Mouse (Mus musculus) hindbrain, embryonic 12.5 days (tissue): ENCODE measurements around the gene Zfp3. TPM values are rescaled to one million over a fixed set of nuclear protein-coding genes. Genes with fewer than 3 reads are reported as not detected.

Experiments
- ATAC-seq: fragments of 200-750 bp; cut with Nextera tagmentation; 2 replicates; pipeline ENCODE4 v1.8.0; 2017; ENCODE audit warnings: moderate TSS enrichment; ENCODE audit not compliant: low FRiP score
- H3K27ac ChIP-seq: fragments of 300-500 bp; sonication (generic); 2 replicates; pipeline ENCODE4 v1.5.1; 2016; ENCODE audit warnings: mild to moderate bottlenecking
- H3K27me3 ChIP-seq: fragments of 300-500 bp; sonication (generic); 2 replicates; pipeline ENCODE4 v1.6.1; 2016; ENCODE audit warnings: mild to moderate bottlenecking
- H3K36me3 ChIP-seq: fragments of 300-500 bp; sonication (generic); 2 replicates; pipeline ENCODE4 v1.6.1; 2016; ENCODE audit warnings: mild to moderate bottlenecking
- H3K4me1 ChIP-seq: fragments of 300-500 bp; sonication (generic); 2 replicates; pipeline ENCODE4 v1.6.1; 2016
- H3K4me2 ChIP-seq: fragments of 300-500 bp; sonication (generic); replicated peaks from 2 replicates; pipeline ENCODE4 v1.6.1; 2016; ENCODE audit warnings: mild to moderate bottlenecking
- H3K4me3 ChIP-seq: fragments of 300-500 bp; sonication (generic); 2 replicates; pipeline ENCODE4 v1.5.1; 2016; ENCODE audit warnings: mild to moderate bottlenecking
- H3K9ac ChIP-seq: fragments of 300-500 bp; sonication (generic); 2 replicates; pipeline ENCODE4 v1.6.1; 2016; ENCODE audit warnings: mild to moderate bottlenecking, moderate library complexity
- H3K9me3 ChIP-seq: fragments of 300-500 bp; sonication (generic); replicated peaks from 2 replicates; pipeline ENCODE4 v1.6.1; 2016; ENCODE audit warnings: mild to moderate bottlenecking
- WGBS: fragments of 180-500 bp; shearing (Covaris S2); methylation state at CpG from one replicate; pipeline ENCODE4 v1.1.7; 2016; 5-methylcytosine and 5-hydroxymethylcytosine counted together
- microRNA-seq: library from miRNA; unstranded; fragments of <30 nt; microRNA quantifications from one replicate; pipeline ENCODE4, GENCODE M21; 2017
- polyA plus RNA-seq: library from polyadenylated mRNA; unstranded; fragments of >200 nt; fragmentation: Nextera tagmentation; extraction: Ambion mirVana; gene quantifications from 2 replicates; pipeline ENCODE4 v1.2.1, GENCODE M21; 2016

Gene Zfp3
- polyA plus RNA-seq, 1 experiment from 2014 or later, result 11.1 TPM

DNA sequence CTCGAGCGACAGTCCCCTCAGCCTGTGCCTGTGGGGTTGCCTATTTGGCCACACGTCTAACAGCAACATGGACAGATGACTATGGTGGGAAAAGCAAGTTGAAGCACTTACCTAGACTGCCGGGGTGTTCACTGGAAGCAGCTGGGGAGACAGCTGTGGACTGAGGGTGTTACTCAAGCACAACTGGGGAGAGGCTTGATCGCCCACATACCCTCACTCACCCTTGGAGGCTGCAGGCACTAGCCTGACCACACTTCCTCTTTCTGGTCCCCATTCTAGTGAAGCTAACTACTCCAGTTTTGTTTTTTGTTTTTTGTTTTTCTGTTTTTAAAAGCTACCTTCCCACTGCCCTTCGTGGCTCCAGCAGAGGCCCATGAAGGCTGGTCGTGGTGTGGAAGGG lies 48.4 kb downstream of the Zfp3 start, which contains the start of gene Scimp:
Gene Scimp (minus strand): TSS at position 222 of the 400 bp plus-strand sequence.
- Histone ChIP-seq H3K9ac (no peak within 1 kb of the TSS), H3K4me3 (no peak within 1 kb of the TSS), H3K27ac (no peak within 1 kb of the TSS), H3K4me2 (no peak within 1 kb of the TSS), H3K4me1 (peaks cover 3% of the 10 kb centered on the region), H3K36me3 (no peaks in the 10 kb centered on the region), H3K9me3 (no peaks in the 10 kb centered on the region), H3K27me3 (no peaks in the 10 kb centered on the region)
- 86% methylated on average over 7 of the region's 7 CpGs for WGBS
- ATAC-seq, result no peak

- Histone ChIP-seq H3K9me3 (no peaks in the 10 kb centered on the region), H3K27me3 (no peaks in the 10 kb centered on the region), H3K4me2 (no peak overlapping the region), H3K36me3 (no peaks in the 10 kb centered on the region), H3K27ac (no peak overlapping the region), H3K4me3 (no peak overlapping the region), H3K4me1 (no peaks in the 10 kb centered on the region), H3K9ac (no peak overlapping the region)
- WGBS, result 86% methylated on average over 8 of the region's 8 CpGs
- no peak for ATAC-seq
Measured at GRCm38 (mm10) chr11:70815071-70815470, 51.1 kb downstream of the Zfp3 start.

DNA sequence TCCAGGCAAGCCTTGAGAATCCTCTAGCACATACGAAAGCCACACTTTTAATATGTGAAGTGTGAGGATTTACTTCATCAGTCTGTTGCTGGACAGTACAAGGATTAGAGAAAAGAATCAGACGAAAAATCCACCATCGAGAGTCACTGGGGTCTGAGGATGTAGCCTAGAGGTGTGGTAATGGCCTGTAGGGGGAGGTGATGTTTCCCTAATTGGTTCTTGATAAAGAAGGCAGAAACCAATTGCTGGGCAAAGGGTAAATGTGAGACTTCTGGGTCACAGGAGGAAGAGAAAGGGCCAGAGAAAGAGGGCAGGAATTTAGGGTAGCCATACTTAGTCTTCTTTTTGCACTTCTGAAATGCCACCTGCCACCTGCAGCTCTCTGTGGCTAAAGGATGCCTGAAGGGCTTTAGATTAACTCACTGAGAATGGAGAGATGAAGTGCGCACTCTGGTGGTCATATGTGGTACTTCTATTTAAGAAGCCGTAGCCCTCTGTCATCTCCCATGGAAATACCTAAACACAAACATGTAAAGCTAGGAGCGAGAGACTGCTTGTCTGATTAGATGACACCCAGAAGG lies 51.6 kb downstream of the Zfp3 start:
- H3K9me3 ChIP-seq, result no peaks in the 10 kb centered on the region
- H3K27me3 ChIP-seq, result no peaks in the 10 kb centered on the region
- H3K4me1 ChIP-seq, result no peaks in the 10 kb centered on the region
- ATAC-seq, result no peak
- H3K36me3 ChIP-seq, result no peaks in the 10 kb centered on the region
- no peak overlapping the region for H3K4me3 ChIP-seq
- no peak overlapping the region for H3K9ac ChIP-seq
- 33% methylated on average over 6 of the region's 6 CpGs for WGBS
- no peak overlapping the region for H3K4me2 ChIP-seq
- H3K27ac ChIP-seq, result no peak overlapping the region

- H3K4me3 ChIP-seq, result no peak overlapping the region
- no peaks in the 10 kb centered on the region for H3K27me3 ChIP-seq
- no peaks in the 10 kb centered on the region for H3K36me3 ChIP-seq
- no peak overlapping the region for H3K4me2 ChIP-seq
- H3K9me3 ChIP-seq, result no peaks in the 10 kb centered on the region
- no peak overlapping the region for H3K27ac ChIP-seq
- WGBS, result 73% methylated on average over 4 of the region's 4 CpGs
- H3K9ac ChIP-seq, result no peak overlapping the region
- no peak for ATAC-seq
- no peaks in the 10 kb centered on the region; the same call in 1 of the 2 replicates for H3K4me1 ChIP-seq
Measured at GRCm38 (mm10) chr11:70816770-70817169, 52.8 kb downstream of the Zfp3 start.

DNA sequence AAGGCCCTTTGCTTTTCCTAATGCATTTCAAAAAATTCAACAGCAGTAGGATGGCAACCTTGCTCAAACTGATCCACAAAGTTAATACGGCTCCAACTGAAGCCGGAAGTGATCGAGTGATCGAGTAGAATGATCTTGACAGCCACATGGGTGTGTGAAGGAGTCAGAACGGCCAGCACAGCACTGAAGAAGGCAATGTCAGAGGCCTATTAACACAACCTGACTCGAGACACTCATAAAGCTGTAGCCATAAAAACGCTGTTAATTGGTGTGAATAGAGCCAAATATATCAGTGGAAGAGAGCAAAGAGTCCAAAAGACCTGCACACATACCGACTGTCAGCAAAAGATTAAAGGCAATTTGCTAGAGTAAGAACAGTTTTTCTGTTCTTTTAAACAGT lies 56.1 kb downstream of the Zfp3 start:
- no peak for ATAC-seq
- H3K4me3 ChIP-seq, result no peak overlapping the region
- H3K9ac ChIP-seq, result no peak overlapping the region
- H3K4me1 ChIP-seq, result peaks cover 6% of the 10 kb centered on the region
- H3K27me3 ChIP-seq, result no peaks in the 10 kb centered on the region
- H3K9me3 ChIP-seq, result no peaks in the 10 kb centered on the region
- no peaks in the 10 kb centered on the region for H3K36me3 ChIP-seq
- 89% methylated on average over 8 of the region's 8 CpGs for WGBS
- H3K4me2 ChIP-seq, result no peak overlapping the region
- no peak overlapping the region for H3K27ac ChIP-seq

- no peak; the same call in 1 of the 2 replicates for ATAC-seq
- 56% methylated on average over 17 of the region's 17 CpGs for WGBS
- Histone ChIP-seq H3K27me3 (no peaks in the 10 kb centered on the region), H3K4me1 (peaks cover 6% of the 10 kb centered on the region), H3K4me2 (no peak overlapping the region), H3K27ac (0 out of 2 replicates have a peak overlapping the region, but pooled peaks have one; percentile 37), H3K4me3 (no peak overlapping the region), H3K9me3 (no peaks in the 10 kb centered on the region), H3K36me3 (no peaks in the 10 kb centered on the region), H3K9ac (no peak overlapping the region)
Measured at GRCm38 (mm10) chr11:70821728-70822591, 58.0 kb downstream of the Zfp3 start.

Small RNA genes within 50 kb of the gene (microRNA-seq; reads per million reads assigned to microRNA genes)
- not detected for gene Gm22760

Other genes with a start within 250 kb of the Zfp3 start
- gene Vmo1, start 249.6 kb upstream of the Zfp3 start, polyA plus RNA-seq, result 0.34 TPM in 1 of 2 replicates, not detected in the other
- gene Gltpd2, start 245.0 kb upstream of the Zfp3 start, polyA plus RNA-seq, result 0.36 TPM in 1 of 2 replicates, not detected in the other
- gene Psmb6, start 238.8 kb upstream of the Zfp3 start, polyA plus RNA-seq, result 679 and 744 TPM in 2 replicates
- gene Gm40193, start 231.3 kb upstream of the Zfp3 start, polyA plus RNA-seq, result not detected in 2 replicates
- gene Pld2, start 224.1 kb upstream of the Zfp3 start, polyA plus RNA-seq, result 7.2 and 7.8 TPM in 2 replicates
- gene Mink1, start 201.3 kb upstream of the Zfp3 start, polyA plus RNA-seq, result 17.3 and 19.1 TPM in 2 replicates
- gene 4930544D05Rik, start 148.4 kb upstream of the Zfp3 start, polyA plus RNA-seq, result not detected in 2 replicates
- gene Chrne, start 145.0 kb upstream of the Zfp3 start, polyA plus RNA-seq, result not detected in 2 replicates
- 0.10 and 0.38 TPM in 2 replicates for gene Gp1ba, start 125.1 kb upstream of the Zfp3 start, polyA plus RNA-seq
- 96.0 and 102 TPM in 2 replicates for gene Rnf167, start 117.0 kb upstream of the Zfp3 start, polyA plus RNA-seq
- 145 and 148 TPM in 2 replicates for gene Slc25a11, start 116.7 kb upstream of the Zfp3 start, polyA plus RNA-seq
- gene Pfn1, start 109.6 kb upstream of the Zfp3 start, polyA plus RNA-seq, result 1,190 and 1,267 TPM in 2 replicates
- gene Eno3, start 107.0 kb upstream of the Zfp3 start, polyA plus RNA-seq, result 14.9 and 18.5 TPM in 2 replicates
- gene Spag7, start 94.8 kb upstream of the Zfp3 start, polyA plus RNA-seq, result 143 and 144 TPM in 2 replicates
- 15.2 and 15.7 TPM in 2 replicates for gene Camta2, start 76.1 kb upstream of the Zfp3 start, polyA plus RNA-seq
- gene Inca1, start 64.1 kb upstream of the Zfp3 start, polyA plus RNA-seq, result 0.99 and 1.4 TPM in 2 replicates
- 2.3 and 3.0 TPM in 2 replicates for gene Kif1c, start 63.7 kb upstream of the Zfp3 start, polyA plus RNA-seq
- not detected in 2 replicates for gene Scimp, start 48.4 kb downstream of the Zfp3 start, polyA plus RNA-seq
- gene Rabep1, start 80.6 kb downstream of the Zfp3 start, polyA plus RNA-seq, result 56.9 and 58.5 TPM in 2 replicates
- gene Nup88, start 205.8 kb downstream of the Zfp3 start, polyA plus RNA-seq, result 131 and 148 TPM in 2 replicates
- 58.2 and 68.5 TPM in 2 replicates for gene Rpain, start 206.0 kb downstream of the Zfp3 start, polyA plus RNA-seq
- 204 and 206 TPM in 2 replicates for gene C1qbp, start 218.8 kb downstream of the Zfp3 start, polyA plus RNA-seq
- 21.3 and 22.3 TPM in 2 replicates for gene Dhx33, start 240.2 kb downstream of the Zfp3 start, polyA plus RNA-seq